Mouse (Mus musculus) testis, adult 2 months (tissue): ENCODE results near the gene Bfar. TPM values are rescaled to one million over a fixed set of nuclear protein-coding genes. Genes with fewer than 3 reads are reported as not detected.

ENCODE experiments used
- H3K27ac ChIP-seq: fragments of 200-500 bp; 2 replicates; pipeline ENCODE4 v1.5.1; 2012; ENCODE audit warnings: low read depth, low read length; ENCODE audit not compliant: control insufficient read depth, insufficient read depth
- H3K27me3 ChIP-seq: fragments of 200-500 bp; 2 replicates; pipeline ENCODE4 v1.6.1; 2012; ENCODE audit warnings: mild to moderate bottlenecking, low read length, moderate library complexity; ENCODE audit not compliant: control insufficient read depth, insufficient read depth
- H3K36me3 ChIP-seq: fragments of 200-500 bp; 2 replicates; pipeline ENCODE4 v1.6.1; 2012; ENCODE audit warnings: mild to moderate bottlenecking, low read length; ENCODE audit not compliant: control insufficient read depth, insufficient read depth
- H3K4me1 ChIP-seq: fragments of 200-500 bp; 2 replicates; pipeline ENCODE4 v1.6.1; 2012; ENCODE audit warnings: low read length; ENCODE audit not compliant: control insufficient read depth, insufficient read depth
- H3K4me3 ChIP-seq: fragments of 200-500 bp; 2 replicates; pipeline ENCODE4 v1.5.1; 2012; ENCODE audit warnings: low read depth, mild to moderate bottlenecking, low read length, moderate library complexity, mixed read lengths; ENCODE audit not compliant: control insufficient read depth
- CTCF ChIP-seq: fragments of 200-500 bp; IDR thresholded peaks from 2 replicates; pipeline ENCODE4 v1.5.1; 2012; ENCODE audit warnings: low read depth, mild to moderate bottlenecking, inconsistent platforms, low read length, moderate library complexity; ENCODE audit not compliant: control insufficient read depth, insufficient read depth, insufficient replicate concordance
- POLR2A ChIP-seq: fragments of 200-500 bp; IDR thresholded peaks from 2 replicates; pipeline ENCODE4 v1.6.1; 2012; ENCODE audit warnings: low read depth, mild to moderate bottlenecking, inconsistent platforms, low read length, moderate library complexity; ENCODE audit not compliant: control insufficient read depth
- polyA plus RNA-seq: library from polyadenylated mRNA; depleted of rRNA; stranded (reverse); fragments of >200 nt; gene quantifications from 2 replicates; pipeline ENCODE4 v1.2.3, GENCODE M21; 2012

The Bfar gene
- polyA plus RNA-seq, 1 experiment, result 13.0 TPM

DNA sequence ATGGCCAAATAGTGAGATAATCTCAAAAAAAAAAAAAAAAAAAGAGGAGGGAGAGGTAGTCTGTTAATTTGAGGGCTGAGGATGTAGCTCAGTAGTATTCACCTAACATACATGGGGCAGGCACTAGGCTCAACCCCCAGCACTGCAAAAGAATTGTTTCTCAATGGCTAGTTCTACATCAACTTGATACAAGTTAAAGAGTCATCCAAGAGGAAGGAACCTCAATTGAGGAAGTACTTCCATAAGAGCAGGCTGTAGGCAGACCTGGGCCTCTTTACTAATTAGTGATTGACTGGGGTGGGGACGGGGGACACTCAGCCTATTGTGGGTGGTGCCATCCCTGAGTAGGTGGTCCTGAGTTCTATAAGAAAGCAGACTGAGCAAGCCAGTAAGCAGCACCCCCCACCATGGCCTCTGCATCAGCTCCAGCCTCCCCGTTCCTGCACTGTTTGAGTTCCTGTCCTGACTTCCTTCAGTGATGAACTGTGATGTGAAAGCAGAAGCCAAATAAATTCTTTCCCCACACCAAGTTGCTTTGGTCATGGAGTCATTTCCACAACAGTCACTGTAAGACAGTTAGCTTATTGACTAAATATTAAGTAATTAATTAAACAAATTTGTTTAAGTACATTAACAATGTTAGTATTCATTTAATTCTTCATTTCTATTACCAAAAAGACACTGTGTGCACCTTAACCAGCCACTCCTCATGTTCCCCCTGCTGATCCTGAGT lies 45.3 kb downstream of the Bfar start:
- Histone ChIP-seq H3K4me1 (no peaks in the 10 kb centered on the region), H3K36me3 (no peaks in the 10 kb centered on the region), H3K4me3 (no peak overlapping the region), H3K27ac (no peak overlapping the region), H3K27me3 (no peaks in the 10 kb centered on the region)
- TF ChIP-seq CTCF (no peak), POLR2A (no peak)

DNA sequence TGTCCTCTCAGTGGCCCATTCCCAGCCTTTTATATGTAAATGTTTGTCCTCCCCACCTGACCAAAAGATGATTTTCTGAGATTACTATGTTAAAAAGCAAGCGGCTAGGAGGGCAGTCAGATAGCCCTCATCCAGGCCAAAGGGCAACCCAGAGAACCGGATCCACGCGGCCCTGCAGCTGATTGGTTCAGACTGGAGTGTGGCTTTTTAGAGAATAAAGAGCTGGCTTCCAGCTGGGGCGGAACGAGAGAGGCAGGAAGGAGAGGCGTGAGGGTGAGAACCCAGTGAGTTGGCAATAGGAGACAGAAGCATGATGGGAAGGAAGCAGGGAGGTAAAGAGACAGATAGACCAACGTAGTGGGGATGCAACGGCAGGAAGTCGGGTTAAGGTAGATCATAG lies 51.3 kb downstream of the Bfar start:
- H3K4me1 ChIP-seq, result peaks cover 4% of the 10 kb centered on the region

DNA sequence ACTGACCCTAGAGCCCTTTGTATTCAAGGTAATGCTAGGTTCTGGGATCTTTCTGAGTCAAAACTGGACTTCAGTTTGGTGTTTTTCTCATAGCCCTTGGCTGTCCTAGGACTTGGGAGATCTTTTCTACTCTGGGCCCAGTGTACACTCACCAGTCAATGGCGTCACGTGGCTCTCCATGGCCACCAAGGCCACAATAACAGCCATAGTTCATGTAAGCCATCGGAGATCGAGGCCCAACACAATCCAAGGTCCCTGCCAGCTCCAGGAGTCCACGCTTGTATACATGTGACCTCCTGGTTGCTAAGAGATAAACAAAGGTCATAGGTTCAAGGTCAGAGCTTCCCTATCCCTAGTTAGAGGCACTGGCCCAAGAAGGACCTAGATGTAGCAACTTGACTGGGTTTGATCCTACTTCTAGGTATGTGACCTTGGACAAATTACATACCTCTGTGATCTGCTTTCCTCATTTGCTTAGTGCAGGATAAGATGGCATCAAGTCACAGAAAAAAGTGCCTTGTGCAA lies 56.2 kb downstream of the Bfar start:
- H3K4me3 ChIP-seq, result peak overlapping the region; percentile 51
- no peak overlapping the region for H3K27ac ChIP-seq
- TF ChIP-seq CTCF, result no peak
- TF ChIP-seq POLR2A, result no peak
- no peaks in the 10 kb centered on the region for H3K27me3 ChIP-seq
- H3K4me1 ChIP-seq, result peaks cover 9% of the 10 kb centered on the region
- H3K36me3 ChIP-seq, result no peaks in the 10 kb centered on the region

More for the DNA sequence above, 51.3 kb downstream of the Bfar start:
- H3K36me3 ChIP-seq, result no peaks in the 10 kb centered on the region
- H3K27me3 ChIP-seq, result no peaks in the 10 kb centered on the region
- no peak overlapping the region for H3K4me3 ChIP-seq
- TF ChIP-seq CTCF (no peak), POLR2A (no peak)
- no peak overlapping the region for H3K27ac ChIP-seq

- TF ChIP-seq CTCF, result no peak
- Histone ChIP-seq H3K4me3 (peak overlapping the region; percentile 82), H3K27ac (no peak overlapping the region), H3K27me3 (no peaks in the 10 kb centered on the region), H3K4me1 (peaks cover 6% of the 10 kb centered on the region; the same call in 1 of the 2 replicates), H3K36me3 (no peaks in the 10 kb centered on the region)
Observed at GRCm38 (mm10) chr16:13729428-13729827, 57.8 kb downstream of the Bfar start.

GRCm38 (mm10) chr16:13730285-13731255 lies 58.9 kb downstream of the Bfar start, which contains the start of gene Pla2g10:
Pla2g10 (minus strand) TSS chr16:13730983.
- Histone ChIP-seq H3K4me3 (peak within 1 kb of the TSS; percentile 82), H3K27ac (no peak within 1 kb of the TSS), H3K36me3 (no peaks in the 10 kb centered on the region), H3K27me3 (no peaks in the 10 kb centered on the region), H3K4me1 (peaks cover 6% of the 10 kb centered on the region; the same call in 1 of the 2 replicates)
- TF ChIP-seq POLR2A, result peak; percentile 62; the same call in 1 of the 2 replicates
- TF ChIP-seq CTCF, result no peak

DNA sequence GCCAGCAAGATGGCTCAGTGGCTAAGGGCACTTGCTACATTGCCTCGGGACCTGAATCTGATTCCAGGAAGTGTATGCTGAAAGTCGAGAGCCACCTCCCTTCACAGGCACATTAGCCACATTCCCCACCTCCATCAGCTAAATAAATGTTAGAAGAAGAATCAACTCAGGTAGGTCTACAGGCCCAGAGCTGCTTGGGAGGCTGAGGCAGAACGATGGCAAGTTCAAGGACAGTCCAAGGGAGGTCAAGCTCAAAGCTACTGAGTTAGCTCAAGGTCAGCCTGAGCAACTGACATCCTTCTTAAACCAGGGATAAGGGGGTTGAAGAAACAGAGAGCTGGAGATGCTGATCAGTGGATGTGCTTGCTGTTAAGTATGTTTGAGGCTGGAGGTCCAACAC lies 61.1 kb downstream of the Bfar start:
- Histone ChIP-seq H3K4me3 (peak overlapping the region; percentile 70), H3K27ac (no peak overlapping the region), H3K36me3 (no peaks in the 10 kb centered on the region), H3K27me3 (no peaks in the 10 kb centered on the region), H3K4me1 (peaks cover 6% of the 10 kb centered on the region; the same call in 1 of the 2 replicates)
- TF ChIP-seq POLR2A (no peak), CTCF (no peak)
